Mouse (Mus musculus) frontal cortex, adult (tissue): ENCODE results near the gene Lmod2.

Source experiments
- ATAC-seq: cut with Nextera tagmentation; 2 replicates; pipeline ENCODE4 v1.9.2; 2017; ENCODE audit warnings: mild to moderate bottlenecking, moderate library complexity, mixed read lengths; ENCODE audit not compliant: low TSS enrichment

Lmod2 gene

GRCm38 (mm10) chr6:24642161-24642560, 44.6 kb downstream of the Lmod2 start:
- ATAC-seq = no peak

GRCm38 (mm10) chr6:24642960-24643359, 45.4 kb downstream of the Lmod2 start:
- no peak for ATAC-seq

- ATAC-seq = no peak
Observed at GRCm38 (mm10) chr6:24645346-24646053, 47.9 kb downstream of the Lmod2 start.

GRCm38 (mm10) chr6:24647103-24647691, 49.6 kb downstream of the Lmod2 start:
- no peak for ATAC-seq

- ATAC-seq = no peak
Observed at GRCm38 (mm10) chr6:24648403-24648802, 50.8 kb downstream of the Lmod2 start.

- ATAC-seq = peak; percentile 83
Observed at GRCm38 (mm10) chr6:24650719-24651118, 53.2 kb downstream of the Lmod2 start.

- ATAC-seq = no peak
Observed at GRCm38 (mm10) chr6:24651538-24651937, 54.0 kb downstream of the Lmod2 start.
